Mouse (Mus musculus): Measurements from ENCODE around the gene Stac. TPM values are rescaled to one million over a fixed set of nuclear protein-coding genes. Genes with fewer than 3 reads are reported as not detected.

Stac gene
- 0.47 and 0.49 TPM in 2 replicates for total RNA-seq (2017)

- no peak for ATAC-seq (ENCODE audit: extremely low read depth, insufficient number of reproducible peaks, low FRiP score, poor library complexity, severe bottlenecking)
These were observed at the start of gene Stac for GRCm38 (mm10) chr9:111689680-111690483. Gene Stac, minus strand, starts transcription at chr9:111690348.

GRCm38 (mm10) chr9:111739431-111740245, 49.5 kb upstream of the Stac start:
- no peak for ATAC-seq (ENCODE audit: extremely low read depth, insufficient number of reproducible peaks, low FRiP score, poor library complexity, severe bottlenecking)

GRCm38 (mm10) chr9:111739026-111739425, 48.9 kb upstream of the Stac start:
- ATAC-seq (ENCODE audit: extremely low read depth, insufficient number of reproducible peaks, low FRiP score, poor library complexity, severe bottlenecking) = no peak

- ATAC-seq (ENCODE audit: extremely low read depth, insufficient number of reproducible peaks, low FRiP score, poor library complexity, severe bottlenecking) = no peak
These were observed 47.6 kb upstream of the Stac start for GRCm38 (mm10) chr9:111737796-111738195.

GRCm38 (mm10) chr9:111735931-111736330, 45.8 kb upstream of the Stac start:
- ATAC-seq (ENCODE audit: extremely low read depth, insufficient number of reproducible peaks, low FRiP score, poor library complexity, severe bottlenecking) = no peak

GRCm38 (mm10) chr9:111731939-111732670, 42.0 kb upstream of the Stac start:
- ATAC-seq (ENCODE audit: extremely low read depth, insufficient number of reproducible peaks, low FRiP score, poor library complexity, severe bottlenecking) = no peak

- ATAC-seq (ENCODE audit: extremely low read depth, insufficient number of reproducible peaks, low FRiP score, poor library complexity, severe bottlenecking) = no peak
These were observed 34.9 kb upstream of the Stac start for GRCm38 (mm10) chr9:111724981-111725593.

GRCm38 (mm10) chr9:111714457-111714856, 24.3 kb upstream of the Stac start:
- no peak for ATAC-seq (ENCODE audit: extremely low read depth, insufficient number of reproducible peaks, low FRiP score, poor library complexity, severe bottlenecking)

GRCm38 (mm10) chr9:111700101-111700500, 10.0 kb upstream of the Stac start:
- ATAC-seq (ENCODE audit: extremely low read depth, insufficient number of reproducible peaks, low FRiP score, poor library complexity, severe bottlenecking) = no peak

- ATAC-seq (ENCODE audit: extremely low read depth, insufficient number of reproducible peaks, low FRiP score, poor library complexity, severe bottlenecking) = no peak
These were observed 322 bp upstream of the Stac start for GRCm38 (mm10) chr9:111690484-111690855.

GRCm38 (mm10) chr9:111689146-111689545, 1.0 kb downstream of the Stac start:
- ATAC-seq (ENCODE audit: extremely low read depth, insufficient number of reproducible peaks, low FRiP score, poor library complexity, severe bottlenecking) = no peak

GRCm38 (mm10) chr9:111684170-111684569, 6.0 kb downstream of the Stac start:
- ATAC-seq (ENCODE audit: extremely low read depth, insufficient number of reproducible peaks, low FRiP score, poor library complexity, severe bottlenecking) = no peak

- no peak for ATAC-seq (ENCODE audit: extremely low read depth, insufficient number of reproducible peaks, low FRiP score, poor library complexity, severe bottlenecking)
These were observed 10.6 kb downstream of the Stac start for GRCm38 (mm10) chr9:111679516-111679915.

- no peak for ATAC-seq (ENCODE audit: extremely low read depth, insufficient number of reproducible peaks, low FRiP score, poor library complexity, severe bottlenecking)
These were observed 20.3 kb downstream of the Stac start for GRCm38 (mm10) chr9:111669816-111670215.

GRCm38 (mm10) chr9:111655066-111655465, 35.1 kb downstream of the Stac start:
- no peak for ATAC-seq (ENCODE audit: extremely low read depth, insufficient number of reproducible peaks, low FRiP score, poor library complexity, severe bottlenecking)

- ATAC-seq (ENCODE audit: extremely low read depth, insufficient number of reproducible peaks, low FRiP score, poor library complexity, severe bottlenecking) = no peak
These were observed 45.9 kb downstream of the Stac start for GRCm38 (mm10) chr9:111644228-111644627.

GRCm38 (mm10) chr9:111643369-111643768, 46.8 kb downstream of the Stac start:
- no peak for ATAC-seq (ENCODE audit: extremely low read depth, insufficient number of reproducible peaks, low FRiP score, poor library complexity, severe bottlenecking)

- no peak for ATAC-seq (ENCODE audit: extremely low read depth, insufficient number of reproducible peaks, low FRiP score, poor library complexity, severe bottlenecking)
These were observed 52.5 kb downstream of the Stac start for GRCm38 (mm10) chr9:111637641-111638040.

GRCm38 (mm10) chr9:111632833-111633232, 57.3 kb downstream of the Stac start:
- ATAC-seq (ENCODE audit: extremely low read depth, insufficient number of reproducible peaks, low FRiP score, poor library complexity, severe bottlenecking) = no peak
